Mouse (Mus musculus) natural killer cell, adult 2 months (primary cell): ENCODE results near the gene Nkain4.

Experiments used
- DNase-seq, 2 experiments: peaks; one replicate each; pipeline ENCODE4 v3.0.0; 2022; ENCODE audit warnings: low spot score in 2 of 2

The Nkain4 gene

GRCm38 (mm10) chr2:180894029-180894623 is 60.4 kb downstream of the Nkain4 start:
- DNase-seq: no peak

GRCm38 (mm10) chr2:180893537-180894028 is 60.9 kb downstream of the Nkain4 start:
- no peak for DNase-seq

- no peak for DNase-seq
Measured at GRCm38 (mm10) chr2:180892841-180893521, 61.5 kb downstream of the Nkain4 start.

GRCm38 (mm10) chr2:180891835-180892323 is 62.6 kb downstream of the Nkain4 start:
- no peak for DNase-seq

- no peak for DNase-seq
Measured at GRCm38 (mm10) chr2:180891075-180891834, 63.2 kb downstream of the Nkain4 start.

GRCm38 (mm10) chr2:180890422-180891074 is 64.0 kb downstream of the Nkain4 start:
- no peak for DNase-seq

DNA sequence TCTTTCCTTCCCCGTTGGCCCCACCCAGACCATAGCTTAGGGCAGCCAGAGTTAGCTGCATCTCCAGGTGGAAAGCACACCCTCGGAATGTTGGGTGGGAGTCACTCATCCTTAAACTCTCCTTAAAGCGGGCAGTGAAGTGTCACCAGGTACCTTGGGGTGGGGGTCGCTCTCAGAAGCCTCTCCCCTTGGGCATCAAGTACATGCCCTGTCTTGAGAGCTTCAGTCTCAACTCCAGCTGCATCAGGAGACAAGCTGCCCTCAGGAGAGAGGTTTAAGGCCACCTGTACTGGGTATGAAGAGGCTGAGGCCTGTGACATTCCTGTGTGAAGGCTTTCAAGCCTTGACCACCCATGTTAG is 64.6 kb downstream of the Nkain4 start:
- DNase-seq: no peak

GRCm38 (mm10) chr2:180889271-180889920 is 65.1 kb downstream of the Nkain4 start:
- no peak for DNase-seq

GRCm38 (mm10) chr2:180885270-180885669 is 69.2 kb downstream of the Nkain4 start:
- DNase-seq: no peak
